Comparison of ENCODE assay signal across 21 mouse cellular contexts in genomic region chr4:87651275-87651674, GRCm38 (mm10).
A peak's percentile ranks its signal among the peaks of the same experiment; 100 is the strongest.
DNase-seq lines count a peak whose midpoint lies in the region; ATAC-seq and TF ChIP-seq lines count a peak whose summit lies in the region.
"Had no signal": no experiment of that assay in that cellular context is flagged by ENCODE, and none has a peak within 500 bp of the region (broad histone marks: within the 10 kb centered on the region; RNA-seq: fewer than 3 reads in every experiment).

No protein-coding gene starts in this region.

- H3K4me3 ChIP-seq in cerebellum, adult 2 months (replicated peaks; ENCODE audit: insufficient read depth, low read depth, low read length): no peak overlapping the region
- H3K4me3 ChIP-seq in hindbrain, embryonic 16.5 days (ENCODE audit: low read length): no peak overlapping the region
- H3K4me3 ChIP-seq: embryonic facial prominence, embryonic 10.5 days; intestine, embryonic 15.5 days; kidney, embryonic 15.5 days; left cerebral cortex, adult 2 months; limb, embryonic 12.5 days; myocyte; neural tube, embryonic 15.5 days had no signal

- no peak for TF ChIP-seq CTCF in cerebellum, adult 2 months (IDR thresholded peaks at IDR 0.05; ENCODE audit: borderline replicate concordance, insufficient read depth, low read depth, low read length)

- peak; percentile 48 for ATAC-seq in hindbrain, embryonic 16.5 days
- ATAC-seq: activated CD4-positive, CD25-positive, alpha-beta regulatory T cell, adult 4 months; intestine, embryonic 15.5 days; Patski had no signal

- no peak overlapping the region for H3K4me2 ChIP-seq in hindbrain, embryonic 16.5 days (ENCODE audit: low read length)
- H3K4me2 ChIP-seq: heart, embryonic 11.5 days; intestine, embryonic 15.5 days; kidney, embryonic 15.5 days; limb, embryonic 12.5 days; neural tube, embryonic 15.5 days had no signal

- no peak overlapping the region for H3K9ac ChIP-seq in hindbrain, embryonic 16.5 days (ENCODE audit: low read depth, low read length)
- H3K9ac ChIP-seq: intestine, embryonic 15.5 days; kidney, embryonic 15.5 days; limb, embryonic 12.5 days; neural tube, embryonic 15.5 days had no signal

- WGBS in cerebellum, adult 2 months: 13% methylated on average over 3 of the region's 3 CpGs
- WGBS in hindbrain, embryonic 16.5 days: 45% methylated on average over 3 of the region's 3 CpGs

- no peak for TF ChIP-seq POLR2A in cerebellum, adult 2 months (IDR thresholded peaks at IDR 0.05; ENCODE audit: borderline replicate concordance, insufficient read depth, low read length)

- H3K4me1 ChIP-seq in cerebellum, adult 2 months (ENCODE audit: control insufficient read depth, insufficient read depth, low read length): peaks cover 19% of the 10 kb centered on the region
- H3K4me1 ChIP-seq in hindbrain, embryonic 16.5 days (ENCODE audit: control insufficient read depth, insufficient read depth, low read depth, low read length): peaks cover 9% of the 10 kb centered on the region

- intact Hi-C loops in left cerebral cortex, postnatal 4 days (cut with DNase I): no loop called here
- intact Hi-C loops in left cerebral cortex, postnatal 14 days (cut with DNase I): no loop called here

- H3K27me3 ChIP-seq in cerebellum, adult 2 months (ENCODE audit: control insufficient read depth, insufficient read depth, low read length): no peaks in the 10 kb centered on the region
- no peaks in the 10 kb centered on the region for H3K27me3 ChIP-seq in hindbrain, embryonic 16.5 days (replicated peaks; ENCODE audit: control insufficient read depth, insufficient read depth, low read length)
- H3K27me3 ChIP-seq: intestine, embryonic 15.5 days; neural tube, embryonic 15.5 days; Patski had no signal

- H3K36me3 ChIP-seq in hindbrain, embryonic 16.5 days (ENCODE audit: control insufficient read depth, insufficient read depth, low read length): no peaks in the 10 kb centered on the region
- H3K36me3 ChIP-seq: embryonic facial prominence, embryonic 10.5 days; intestine, embryonic 15.5 days; kidney, embryonic 15.5 days; limb, embryonic 12.5 days; neural tube, embryonic 15.5 days had no signal

- DNase-seq in left cerebral cortex, postnatal 4 days: peak; percentile 59
- DNase-seq in left cerebral cortex, postnatal 14 days (ENCODE audit: low spot score in 2 of 2): no peak
- DNase-seq in cerebellum, adult 2 months: peak; percentile 36 to 60
- peak; percentile 52 to 55 for DNase-seq in cerebellum, postnatal 25 days
- no peak for DNase-seq in embryo, embryonic 10 days (ENCODE audit: low spot score)
- no peak for DNase-seq in liver
- no peak for DNase-seq in thymus, postnatal 36 days
- DNase-seq: gastrocnemius, postnatal 36 days; lung, postnatal 10 days; thymus, postnatal 14 days had no signal

- no peaks in the 10 kb centered on the region for H3K9me3 ChIP-seq in hindbrain, embryonic 16.5 days (ENCODE audit: control insufficient read depth, low read length)
- H3K9me3 ChIP-seq: embryonic facial prominence, embryonic 10.5 days; intestine, embryonic 15.5 days; kidney, embryonic 15.5 days; limb, embryonic 12.5 days; neural tube, embryonic 15.5 days had no signal

- H3K27ac ChIP-seq in cerebellum, adult 2 months (ENCODE audit: insufficient read depth, low read length): no peak overlapping the region
- peak overlapping the region; percentile 54 for H3K27ac ChIP-seq in hindbrain, embryonic 16.5 days (ENCODE audit: low read depth, low read length)
- H3K27ac ChIP-seq: embryonic facial prominence, embryonic 10.5 days; intestine, embryonic 15.5 days; kidney, embryonic 15.5 days; left cerebral cortex, adult 2 months; limb, embryonic 12.5 days; neural tube, embryonic 15.5 days had no signal

Comparison
In these comparisons a context has a peak if more than half of its experiments do, and no peak if none do; other contexts are left out.
1. DNase-seq: peak in left cerebral cortex, postnatal 4 days (single experiment), cerebellum, adult 2 months (2 of 2) and cerebellum, postnatal 25 days (2 of 2); none in left cerebral cortex, postnatal 14 days (0 of 2), embryo, embryonic 10 days (single experiment), liver (single experiment) and thymus, postnatal 36 days (0 of 2).